Mouse (Mus musculus) ES-Bruce4 (cell line): ENCODE data around the gene Olfr799.

Experiments used
- CTCF ChIP-seq: IDR thresholded peaks from one replicate; pipeline ENCODE4 v1.8.1; 2011; ENCODE audit warnings: low read depth, low read length
- EP300 ChIP-seq: IDR thresholded peaks from 2 replicates; pipeline ENCODE4 v1.6.1; 2011; ENCODE audit warnings: low read depth, low read length; ENCODE audit not compliant: insufficient read depth

GRCm38 (mm10) chr10:129694186-129694585 lies 56.9 kb downstream of the Olfr799 start, which contains the start of gene Olfr803:
- TF ChIP-seq CTCF (no peak), EP300 (no peak)
